Mouse (Mus musculus): ENCODE measurements at regions not wholly inside any gene's neighbourhood (a gene's known extent, or its start where the extent isn't known, plus 50 kb on each side); places are given as distances from the start of the nearest gene placed in this dataset.

DNA sequence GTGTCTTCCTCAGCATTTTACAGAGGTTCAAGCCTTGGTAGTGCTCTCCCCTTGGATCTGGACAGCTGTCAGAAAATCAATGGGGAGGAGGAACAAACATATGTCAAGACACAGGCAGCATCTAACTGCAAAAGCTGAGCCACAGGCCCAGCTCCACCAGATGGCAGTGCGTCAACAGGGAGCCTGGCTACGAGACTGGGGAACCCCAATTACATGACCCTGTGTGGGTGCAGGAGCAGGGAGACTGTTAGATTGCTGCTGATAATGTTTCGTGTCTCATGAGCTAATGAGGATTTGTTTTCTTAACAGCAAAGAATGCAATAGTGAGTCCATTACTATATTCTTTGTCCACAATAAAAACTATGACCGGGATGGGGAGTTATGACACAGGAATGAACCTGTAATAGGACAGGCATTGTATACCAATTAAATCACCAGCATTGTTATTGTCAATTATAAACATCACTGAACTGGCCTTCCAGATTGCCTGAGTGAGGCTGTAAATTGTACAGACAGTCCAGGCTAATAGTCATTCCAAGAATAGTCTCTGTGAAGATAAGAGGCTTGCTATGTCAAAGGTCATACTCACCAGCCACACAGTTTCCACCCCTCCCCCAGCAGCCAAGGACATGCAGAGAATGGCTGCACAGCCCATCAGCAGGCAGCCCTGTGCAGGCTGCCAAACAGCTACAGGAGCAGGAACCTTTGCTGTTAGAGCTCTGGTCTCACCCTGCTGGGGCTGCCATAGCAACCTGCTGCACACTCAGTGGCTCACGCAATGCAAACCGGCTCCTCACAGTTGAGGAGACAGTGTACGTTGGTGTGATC, 58.8 kb upstream of the Barx2 start:
- peak; percentile 84 for DNase-seq (ENCODE audit: low read depth, low spot score)

DNA sequence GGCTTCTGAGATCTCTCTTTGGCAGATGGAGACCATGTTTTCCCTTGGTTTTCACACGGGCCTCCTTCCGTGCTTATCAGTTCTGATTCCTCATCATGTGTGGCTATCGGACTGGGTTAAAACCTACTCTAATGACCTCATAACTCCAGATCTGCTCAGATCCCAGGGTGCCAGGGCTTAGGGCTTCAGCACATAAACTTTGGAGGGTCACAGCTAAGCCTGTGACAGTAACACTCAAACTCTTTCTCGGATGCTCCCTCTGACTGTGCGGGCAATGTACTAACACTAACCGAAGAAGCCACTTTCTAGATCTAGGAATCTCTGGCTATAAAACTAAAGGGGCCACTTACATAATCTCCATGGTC, 59.3 kb upstream of the Barx2 start:
- no peak for DNase-seq (ENCODE audit: low read depth, low spot score)

DNA sequence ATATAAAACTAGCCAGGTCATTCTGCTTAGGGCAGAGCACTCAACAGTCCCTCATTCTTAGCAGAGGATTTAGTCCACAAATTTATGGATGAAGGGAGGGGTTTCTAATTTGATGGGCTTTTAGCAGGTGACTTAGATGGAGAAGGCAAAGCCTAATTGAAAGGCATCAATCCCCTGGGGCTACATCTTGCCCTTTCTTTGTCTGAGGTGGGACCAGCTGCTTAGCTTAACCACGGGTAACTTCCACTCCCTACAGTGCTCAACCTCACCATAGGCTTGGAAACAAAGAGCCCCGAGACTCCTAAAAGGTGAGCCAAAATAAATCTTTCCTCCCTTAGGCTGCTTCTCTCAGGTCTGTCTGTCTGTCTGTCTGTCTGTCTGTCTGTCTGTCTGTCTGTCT, 62.9 kb upstream of the Barx2 start:
- peak; percentile 96 for DNase-seq (ENCODE audit: low read depth, low spot score)

DNA sequence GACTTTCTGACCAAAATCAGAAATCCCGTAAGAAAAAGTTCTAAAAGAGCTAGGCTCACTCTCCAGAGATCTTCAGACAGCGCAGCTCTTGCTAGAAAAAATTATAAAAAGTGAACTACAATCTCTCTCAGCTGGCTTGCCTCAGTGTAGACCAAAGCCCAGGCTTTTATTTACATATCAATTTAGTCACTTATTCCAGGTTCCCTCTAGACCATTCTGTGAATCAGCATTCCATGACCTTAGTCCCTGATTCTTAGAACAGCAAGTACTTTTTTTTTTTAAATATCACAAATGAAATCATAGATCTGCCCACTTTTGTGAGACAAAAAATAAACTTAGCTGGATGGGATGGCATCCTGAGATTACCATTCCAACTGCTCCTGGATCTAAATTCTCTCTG, 64.8 kb upstream of the Barx2 start:
- DNase-seq (ENCODE audit: low read depth, low spot score), result no peak

DNA sequence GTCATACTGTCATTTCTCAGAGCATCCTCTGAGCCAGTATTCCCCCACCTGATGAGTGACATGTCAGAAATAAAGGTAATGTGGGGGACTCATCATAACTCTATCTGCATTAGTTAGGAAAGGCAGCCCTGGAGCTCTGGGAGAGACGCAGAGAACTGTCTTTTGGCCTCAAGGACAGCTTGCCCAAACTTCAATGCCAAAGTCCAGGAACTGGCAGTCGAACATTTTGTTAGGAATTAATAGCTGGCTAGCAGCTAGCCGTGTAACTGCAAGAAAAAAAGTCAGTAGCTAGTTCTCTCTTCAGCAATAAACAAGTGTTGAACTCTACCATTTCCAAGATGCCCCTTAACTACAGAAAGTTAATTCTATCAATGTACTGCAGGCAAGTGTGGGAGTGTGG, 65.9 kb upstream of the Barx2 start:
- no peak for DNase-seq (ENCODE audit: low read depth, low spot score)

DNA sequence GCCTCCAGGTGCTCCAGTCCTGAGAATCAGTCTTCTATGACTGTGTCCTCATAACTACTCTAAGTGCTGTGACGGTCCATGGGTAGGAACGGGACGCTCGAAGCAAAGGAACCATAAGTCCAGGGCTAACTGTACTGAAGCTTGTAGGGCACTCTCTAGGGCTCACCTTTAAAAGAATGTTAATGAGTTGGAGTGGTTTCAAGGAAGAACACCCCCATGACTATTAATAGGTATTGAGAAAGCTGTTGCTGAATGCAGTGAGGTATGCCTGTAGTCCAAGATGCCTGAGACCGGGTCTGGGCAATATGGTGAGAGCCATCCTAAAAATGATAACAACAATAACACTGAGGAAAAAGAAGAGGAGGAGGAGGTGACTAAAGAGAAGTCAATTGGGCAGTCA, 67.2 kb upstream of the Barx2 start:
- DNase-seq (ENCODE audit: low read depth, low spot score), result no peak

DNA sequence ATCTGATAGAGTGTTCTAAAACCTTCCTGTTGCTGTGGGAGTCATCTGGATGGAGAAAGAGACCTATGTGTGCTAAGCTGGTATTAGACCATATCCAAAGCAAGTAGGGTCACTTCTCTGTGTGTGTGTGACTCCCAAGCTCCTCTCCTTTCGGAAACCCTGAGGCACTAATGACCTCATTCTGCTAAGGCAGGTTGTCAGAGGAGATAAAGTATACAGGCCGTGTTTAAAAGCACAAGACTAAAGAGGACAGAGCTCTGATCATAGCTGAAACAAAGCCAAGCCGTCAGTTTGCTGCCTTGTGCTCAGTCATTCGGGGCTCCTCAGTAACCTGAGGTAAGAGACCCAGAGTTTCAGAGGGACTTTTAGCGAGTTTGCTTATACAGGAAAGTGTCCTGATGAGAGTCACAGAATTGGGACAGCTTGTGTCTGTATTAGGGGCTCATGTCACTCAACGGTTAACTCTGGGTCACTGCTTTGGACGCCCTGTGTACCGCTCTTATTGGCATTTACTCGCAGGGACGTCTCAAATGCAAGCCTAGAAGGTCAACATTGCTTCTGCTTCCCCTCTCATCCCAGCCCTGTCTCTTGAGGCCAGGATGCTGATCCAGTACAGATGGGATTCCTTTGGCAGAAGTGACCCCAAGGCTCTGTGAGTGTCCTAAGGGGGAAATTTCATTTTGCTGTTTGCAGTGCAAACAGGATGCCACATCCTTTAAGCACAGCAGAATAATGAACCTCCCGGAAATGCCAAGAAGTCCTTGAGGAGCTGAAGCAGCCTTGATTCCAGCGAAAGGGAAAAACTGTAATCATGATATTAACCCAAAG, 70.7 kb upstream of the Barx2 start:
- no peak for DNase-seq (ENCODE audit: low read depth, low spot score)

DNA sequence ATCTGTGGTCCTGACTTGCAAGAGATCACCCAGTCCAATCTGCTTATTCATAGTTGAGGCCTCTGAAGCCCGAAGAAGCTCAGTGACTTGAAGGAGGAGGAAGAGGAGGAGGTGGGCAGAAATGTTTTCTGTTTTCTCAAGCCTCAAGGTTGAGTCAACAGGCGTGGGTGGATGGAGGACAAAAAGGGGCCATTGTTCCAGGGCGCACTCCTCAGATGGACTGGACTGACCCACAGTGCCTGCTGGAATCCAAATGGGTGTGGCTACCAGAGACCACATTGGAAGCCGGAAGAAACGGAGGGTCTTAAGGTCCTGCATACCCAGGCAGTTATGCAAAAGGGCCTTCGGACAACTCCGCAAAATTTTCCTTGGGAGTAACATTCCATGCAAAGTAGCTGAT, 75.6 kb upstream of the Barx2 start:
- DNase-seq (ENCODE audit: low read depth, low spot score), result no peak

DNA sequence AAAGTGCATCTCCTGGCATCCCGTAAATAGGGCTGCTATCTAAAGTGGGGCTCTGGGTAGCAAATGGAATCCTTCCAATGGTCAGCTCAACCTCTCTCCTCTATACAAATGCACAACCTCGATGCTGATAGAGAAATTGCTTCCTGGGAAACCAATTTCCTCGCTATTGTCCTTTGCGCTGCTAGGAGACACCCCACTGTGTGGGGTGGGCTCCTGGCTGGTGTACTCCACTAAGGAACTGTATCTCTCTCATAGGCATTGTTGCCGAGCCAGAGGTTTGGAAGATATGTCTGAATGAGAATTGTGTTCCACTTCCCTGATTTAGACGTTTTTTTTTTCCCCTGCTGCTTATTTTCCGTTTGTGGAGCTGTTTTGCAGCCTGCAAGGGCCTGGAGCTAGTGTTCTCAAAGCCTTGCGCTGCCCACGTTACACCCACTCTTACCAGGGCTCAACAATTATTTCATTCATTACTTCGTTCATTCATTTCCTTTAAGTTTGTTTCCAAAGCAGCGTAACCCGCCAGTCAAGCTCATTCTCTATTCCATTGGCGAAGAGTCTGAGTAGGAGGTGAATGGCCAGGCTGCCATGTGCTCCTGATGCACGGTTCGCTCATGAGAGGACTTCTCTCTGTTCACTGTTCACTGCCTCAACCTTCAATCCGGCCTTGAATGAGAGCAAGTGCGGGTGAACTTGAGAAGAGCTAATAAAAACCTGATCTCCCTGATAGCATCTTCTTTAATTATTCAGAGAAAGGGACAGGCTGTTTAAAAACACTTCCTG, 76.5 kb upstream of the Barx2 start:
- DNase-seq (ENCODE audit: low read depth, low spot score), result peak; percentile 84

DNA sequence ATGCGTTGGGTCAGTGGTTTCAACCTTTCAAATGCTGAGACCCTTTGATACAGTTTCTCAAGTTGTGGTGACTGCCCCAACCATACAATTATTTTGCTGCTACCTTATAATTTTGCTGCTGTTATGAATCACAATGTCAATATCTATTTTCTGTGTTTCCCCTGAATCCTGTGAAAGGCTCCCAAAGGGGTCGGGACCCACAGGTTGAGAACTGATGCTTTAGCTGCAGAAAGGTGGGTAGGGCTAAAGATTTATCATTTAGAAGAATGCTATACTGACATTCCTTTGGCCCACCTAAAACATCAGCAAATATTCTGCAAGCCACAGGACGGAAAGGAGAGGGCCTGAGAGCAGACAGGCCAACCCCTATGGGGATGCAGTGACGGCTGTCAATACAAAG, 77.2 kb upstream of the Barx2 start:
- DNase-seq (ENCODE audit: low read depth, low spot score), result no peak

DNA sequence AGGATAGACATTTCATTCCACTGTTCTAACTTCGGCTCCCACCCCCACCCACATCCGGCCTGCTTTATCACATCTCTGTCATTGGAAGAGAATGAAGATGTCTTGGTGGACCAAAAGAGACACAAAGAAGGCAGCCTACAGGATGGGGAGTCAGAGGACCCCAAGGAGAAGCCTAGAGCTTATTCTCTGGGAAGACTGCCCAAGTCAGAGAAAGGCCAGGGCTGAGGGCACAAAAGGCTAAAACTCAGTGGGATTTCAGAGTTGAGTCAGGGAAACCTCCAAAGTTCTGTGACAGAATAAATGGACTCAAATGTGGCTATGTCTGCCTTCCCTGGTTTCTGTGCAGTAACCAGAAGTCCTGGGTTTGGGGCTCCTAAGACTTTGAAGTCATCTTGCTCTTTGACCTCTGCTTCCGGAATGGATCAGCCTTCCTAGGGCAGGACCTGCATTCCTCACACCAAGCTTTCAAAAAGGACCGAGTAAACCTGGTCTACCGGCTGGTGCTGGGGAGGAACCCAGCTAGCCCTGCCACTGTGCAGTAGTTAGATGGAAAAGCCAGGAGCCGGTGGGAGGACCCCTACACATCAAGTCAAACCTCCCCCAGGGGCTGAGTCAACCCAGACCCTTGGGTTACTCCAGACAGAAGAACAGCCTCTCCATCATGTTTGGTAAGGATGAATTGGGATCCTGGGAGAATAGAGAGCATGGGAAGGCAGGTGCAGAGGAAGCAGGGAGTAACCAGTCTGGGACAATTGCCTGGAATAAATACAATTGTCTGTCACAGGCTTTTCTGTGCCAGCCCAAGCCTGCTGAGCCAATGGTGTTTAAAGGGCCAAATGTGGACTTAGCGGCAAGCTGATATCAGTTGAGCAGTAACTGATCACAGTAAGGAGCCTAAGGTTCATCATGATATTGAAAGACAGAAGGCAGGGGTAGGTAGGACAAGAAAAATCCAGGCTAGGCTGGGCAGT, 80.7 kb upstream of the Barx2 start:
- DNase-seq (ENCODE audit: low read depth, low spot score), result peak; percentile 67

DNA sequence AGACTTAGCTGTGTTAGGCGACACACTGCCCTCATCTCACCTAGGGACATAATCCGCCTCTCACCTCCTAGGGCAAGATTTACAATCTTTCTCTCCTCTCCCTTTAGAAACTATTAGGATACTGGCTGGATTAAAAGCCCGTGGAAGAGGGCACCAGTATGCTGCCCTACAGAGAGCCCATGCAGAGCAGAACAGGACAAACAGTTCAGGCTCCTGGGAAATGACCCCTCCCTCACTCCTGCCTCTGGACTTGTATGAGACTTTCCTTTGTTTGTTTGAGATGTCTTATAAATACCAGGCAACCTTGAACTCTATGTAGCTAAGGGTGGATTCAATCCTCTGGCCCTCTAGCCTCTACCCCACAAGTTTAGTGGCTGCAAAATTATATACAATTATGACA, 81.8 kb upstream of the Barx2 start:
- no peak for DNase-seq (ENCODE audit: low read depth, low spot score)

DNA sequence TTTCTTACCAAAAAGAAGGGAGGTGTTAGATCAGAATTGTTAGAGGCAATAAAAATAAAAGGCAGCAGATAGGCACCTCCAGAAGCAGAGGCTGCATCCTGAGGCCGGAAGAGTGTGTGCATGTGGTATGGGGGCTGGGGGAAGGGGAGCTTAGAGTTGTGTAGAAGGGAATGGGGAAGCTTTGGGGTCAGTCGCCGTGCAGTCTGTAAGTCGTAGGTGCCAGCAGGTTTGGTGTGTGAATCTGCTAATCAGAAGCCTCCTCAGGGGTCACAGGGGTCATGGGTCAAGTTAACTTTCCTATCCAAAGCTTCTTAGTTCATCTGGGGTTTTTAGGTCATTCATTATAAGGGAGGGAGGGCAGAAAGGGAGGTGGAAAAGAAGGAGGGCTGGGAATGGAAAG, 82.4 kb upstream of the Barx2 start:
- DNase-seq (ENCODE audit: low read depth, low spot score), result no peak

DNA sequence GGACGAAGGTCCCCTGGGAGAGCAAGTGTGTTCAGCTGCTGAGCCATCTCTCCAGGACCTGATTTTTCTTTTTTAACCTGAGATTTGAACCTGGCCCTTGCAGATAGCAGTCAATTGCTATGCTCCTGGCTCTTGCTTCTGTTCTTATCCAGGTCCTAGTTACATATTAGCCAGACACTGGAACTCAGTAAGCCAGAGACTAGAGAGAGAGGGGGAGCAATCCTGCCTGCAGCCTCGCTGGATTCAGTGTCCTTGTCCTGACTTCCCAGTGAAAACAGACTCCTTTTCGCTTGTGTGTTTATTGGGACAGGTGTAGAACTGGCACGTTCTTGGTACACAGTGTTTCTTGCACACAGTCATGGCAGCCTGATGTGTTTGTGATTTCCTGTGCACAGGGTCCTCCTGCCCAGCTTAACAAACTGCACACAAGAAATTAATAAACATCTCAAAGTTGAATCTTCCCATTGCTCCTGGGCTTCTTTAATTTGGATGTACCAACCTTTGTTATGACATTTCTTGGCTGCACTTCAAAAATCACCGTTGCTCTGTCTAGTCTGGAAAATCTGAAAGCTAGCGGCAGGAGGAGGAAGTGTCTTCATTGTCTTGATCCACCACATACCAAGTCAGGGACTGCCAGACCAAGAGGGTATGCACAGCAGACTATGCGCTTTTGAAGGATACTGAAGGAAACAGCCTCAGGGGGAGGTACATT, 83.4 kb upstream of the Barx2 start:
- peak; percentile 40 for DNase-seq (ENCODE audit: low read depth, low spot score)

DNA sequence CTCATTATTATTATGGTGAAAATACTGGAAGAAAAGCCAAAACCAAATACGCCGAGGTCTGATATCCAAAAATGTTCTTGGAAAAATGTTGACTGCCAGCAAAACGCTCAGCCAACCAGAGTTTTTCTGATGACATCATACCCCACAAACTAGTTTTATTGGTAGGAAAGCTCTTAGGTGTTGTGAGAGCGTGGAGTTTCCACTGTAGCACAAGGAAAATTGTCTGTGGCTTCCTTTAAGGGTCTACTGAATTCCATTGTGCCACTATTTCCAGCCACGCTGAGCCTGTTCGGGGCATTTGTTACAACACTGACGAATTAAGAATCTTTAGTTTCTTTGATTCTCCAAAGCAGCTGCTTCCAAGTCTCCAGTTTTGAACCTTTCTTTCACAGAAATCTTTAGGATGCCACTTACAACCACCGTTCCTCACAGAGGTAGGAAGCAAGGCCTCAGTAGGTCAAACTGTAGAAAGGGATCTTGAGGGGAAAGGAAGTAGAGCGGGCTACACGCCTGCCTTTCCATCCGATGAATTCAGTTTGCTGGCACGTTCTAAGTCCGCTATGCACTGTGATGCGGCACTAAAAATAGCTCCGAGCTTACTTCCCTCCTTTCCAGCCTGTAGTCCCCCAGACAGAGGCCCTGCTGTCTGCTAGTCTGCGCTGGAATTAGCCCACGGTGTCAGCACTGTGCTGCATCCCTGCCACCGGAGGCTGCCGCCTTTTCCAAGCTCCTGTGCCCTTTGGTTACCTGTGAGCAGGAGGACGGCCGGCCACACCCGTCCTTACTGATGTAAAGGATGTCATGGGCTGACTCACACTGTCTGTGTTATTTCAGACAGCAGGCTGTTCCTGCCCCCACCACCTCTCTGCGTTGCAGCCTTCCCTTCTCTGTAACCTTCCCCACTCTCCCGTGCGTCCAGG, 84.2 kb upstream of the Barx2 start:
- DNase-seq (ENCODE audit: low read depth, low spot score), result peak; percentile 27

DNA sequence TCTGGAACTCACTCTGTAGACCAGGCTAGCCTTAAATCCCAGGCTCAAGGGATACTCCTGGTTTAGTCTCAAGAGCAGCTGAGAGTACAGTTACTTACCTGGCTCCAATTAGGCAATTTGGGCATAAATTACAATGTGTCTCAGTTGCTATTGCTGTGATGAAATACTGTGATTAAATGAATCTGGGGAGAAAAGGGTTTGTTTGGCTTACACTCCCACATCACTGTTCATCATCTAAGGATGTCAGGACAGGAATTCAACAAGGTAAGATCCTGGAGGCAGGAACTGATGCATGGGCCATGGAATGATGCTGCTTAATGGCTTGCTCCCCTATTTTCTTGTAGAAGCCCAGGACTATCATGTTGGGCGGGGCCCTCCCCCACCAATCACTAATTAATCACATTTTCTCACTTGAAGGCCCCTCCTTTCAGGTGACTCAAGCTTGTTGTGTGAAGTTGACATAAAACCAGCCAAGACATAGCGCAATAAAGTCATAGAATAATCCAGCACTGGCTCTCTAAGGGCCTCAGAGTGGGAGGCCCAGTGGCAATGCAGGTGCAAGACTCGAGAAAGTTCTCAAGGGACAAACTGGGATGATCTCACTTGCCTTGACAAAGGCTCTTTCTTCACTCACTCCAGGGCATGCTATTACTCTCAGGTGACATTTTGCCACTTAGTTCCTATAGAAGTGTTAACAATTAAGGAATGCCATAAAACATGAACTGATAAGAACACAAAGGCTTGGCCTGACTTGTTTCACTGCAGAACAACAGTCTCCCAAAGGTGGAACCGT, 85.4 kb upstream of the Barx2 start:
- DNase-seq (ENCODE audit: low read depth, low spot score), result no peak

DNA sequence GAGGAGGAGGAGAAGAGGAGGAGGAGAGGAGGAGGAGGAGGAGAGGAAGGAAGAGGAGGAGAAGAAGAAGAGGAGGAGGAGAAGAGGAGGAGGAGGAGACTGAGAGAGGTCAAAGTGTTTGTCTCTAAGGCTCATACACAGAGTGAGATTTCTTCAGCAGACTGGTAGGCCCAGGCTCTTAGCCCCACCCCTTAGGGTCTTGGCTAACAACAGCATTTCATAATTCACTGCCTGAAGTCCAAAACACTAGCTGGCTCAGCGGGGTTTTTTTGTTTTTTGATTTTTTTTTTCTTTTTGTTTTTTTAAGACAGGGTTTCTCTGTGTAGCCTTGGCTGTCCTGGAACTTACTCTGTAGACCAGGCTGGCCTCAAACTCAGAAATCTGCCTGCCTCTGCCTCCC, 86.5 kb upstream of the Barx2 start:
- no peak for DNase-seq (ENCODE audit: low read depth, low spot score)

DNA sequence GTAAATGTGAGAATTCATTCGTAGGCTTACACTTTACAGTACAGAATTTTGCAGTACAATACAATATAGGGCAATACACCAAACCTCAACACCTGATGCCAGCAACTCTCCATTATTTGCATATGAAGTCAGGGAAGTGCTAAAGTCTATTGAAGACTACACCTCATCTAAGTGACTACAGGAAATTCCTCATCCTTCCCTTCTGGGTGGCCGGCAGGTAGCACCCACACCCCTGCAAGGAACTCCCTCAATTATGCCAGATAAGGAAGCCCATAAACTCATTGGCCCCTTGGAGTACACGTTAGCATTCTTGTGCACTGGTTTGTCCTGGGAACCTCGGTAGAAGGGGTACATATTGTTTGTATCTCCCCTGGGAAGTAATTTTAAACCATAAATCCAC, 89.7 kb upstream of the Barx2 start:
- peak; percentile 37 for DNase-seq (ENCODE audit: low read depth, low spot score)

DNA sequence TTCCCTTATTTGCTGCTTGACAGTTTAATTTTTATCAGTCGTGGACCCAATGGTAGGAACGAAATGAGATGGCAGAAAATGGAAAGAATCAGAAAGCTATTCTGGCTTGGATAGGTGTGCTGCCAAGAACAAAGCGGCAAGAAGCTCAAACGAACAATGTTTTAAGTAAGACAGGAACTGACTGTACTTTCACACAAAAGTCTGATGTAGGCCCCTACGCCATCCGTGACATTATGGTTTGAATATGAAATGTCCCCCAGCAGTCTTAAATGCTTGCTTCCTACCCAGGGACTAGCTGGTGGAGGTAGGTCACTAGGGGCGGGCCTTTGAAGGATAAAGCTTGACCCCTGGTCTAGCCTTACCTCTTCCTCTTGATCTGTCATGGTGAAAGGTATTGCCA, 90.5 kb upstream of the Barx2 start:
- DNase-seq (ENCODE audit: low read depth, low spot score), result no peak
